Mouse (Mus musculus) megakaryocyte progenitor cell, adult 5-6 weeks (primary cell): Measurements from ENCODE around the gene Rbpj. TPM values are rescaled to one million over a fixed set of nuclear protein-coding genes. Genes with fewer than 3 reads are reported as not detected.

ENCODE experiments used
- ATAC-seq: replicated peaks from 2 replicates; pipeline ENCODE4 v1.8.0; 2016; ENCODE audit warnings: mild to moderate bottlenecking, moderate TSS enrichment, inconsistent platforms; ENCODE audit not compliant: poor library complexity
- total RNA-seq, 2 experiments: library from RNA; stranded (forward) in 1 of 2; stranded (reverse) in 1 of 2; fragments of 157-497, 149-512 nt in 1 of 2; fragments of 200-1000 nt in 1 of 2; gene quantifications; 2 replicates each; pipeline versions ENCODE4 v1.2.3 to v1.2.4; 2015 to 2017

Gene Rbpj
- total RNA-seq, 2 experiments from 2014 or later, result 35.7 to 66.7 TPM

DNA sequence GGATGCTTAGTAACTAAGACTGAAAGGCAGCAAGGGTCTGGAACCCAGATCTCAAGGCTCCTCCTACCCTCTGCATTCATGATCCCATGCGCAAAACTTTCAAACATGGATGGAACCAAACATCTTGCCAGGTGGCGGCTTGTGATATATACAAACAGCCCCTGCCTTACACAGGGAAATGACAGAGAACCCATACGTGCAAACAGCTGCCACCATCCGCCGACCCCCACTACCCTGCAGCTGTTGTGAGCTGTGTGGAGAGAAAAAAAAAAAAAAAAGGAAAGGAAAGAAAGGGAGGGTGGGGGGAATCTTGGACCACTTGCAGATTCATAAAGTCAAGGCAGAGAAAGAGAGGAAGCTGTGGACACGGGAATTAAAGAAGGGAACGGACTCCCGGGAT is 2.4 kb downstream of the Rbpj start:
- no peak for ATAC-seq

GRCm38 (mm10) chr5:53469098-53469776 is 3.3 kb downstream of the Rbpj start:
- ATAC-seq, result no peak

DNA sequence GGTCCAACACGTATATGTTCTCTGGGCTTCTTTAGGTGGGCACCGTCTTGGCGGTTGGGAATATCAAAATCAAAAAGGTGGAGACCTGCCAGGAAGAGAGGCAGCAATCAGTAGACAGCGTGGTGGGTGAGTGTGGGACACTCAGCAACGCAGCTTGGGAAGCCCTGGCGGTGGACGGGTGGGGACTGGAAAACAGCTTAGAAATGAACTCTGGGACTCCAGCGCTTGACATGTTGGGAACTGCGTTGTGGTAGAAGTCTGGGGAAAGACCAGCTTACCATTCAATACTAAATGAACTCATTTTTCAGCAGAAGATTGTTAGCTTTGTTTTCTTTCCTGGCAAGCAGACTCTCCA is 3.8 kb downstream of the Rbpj start:
- ATAC-seq, result no peak

DNA sequence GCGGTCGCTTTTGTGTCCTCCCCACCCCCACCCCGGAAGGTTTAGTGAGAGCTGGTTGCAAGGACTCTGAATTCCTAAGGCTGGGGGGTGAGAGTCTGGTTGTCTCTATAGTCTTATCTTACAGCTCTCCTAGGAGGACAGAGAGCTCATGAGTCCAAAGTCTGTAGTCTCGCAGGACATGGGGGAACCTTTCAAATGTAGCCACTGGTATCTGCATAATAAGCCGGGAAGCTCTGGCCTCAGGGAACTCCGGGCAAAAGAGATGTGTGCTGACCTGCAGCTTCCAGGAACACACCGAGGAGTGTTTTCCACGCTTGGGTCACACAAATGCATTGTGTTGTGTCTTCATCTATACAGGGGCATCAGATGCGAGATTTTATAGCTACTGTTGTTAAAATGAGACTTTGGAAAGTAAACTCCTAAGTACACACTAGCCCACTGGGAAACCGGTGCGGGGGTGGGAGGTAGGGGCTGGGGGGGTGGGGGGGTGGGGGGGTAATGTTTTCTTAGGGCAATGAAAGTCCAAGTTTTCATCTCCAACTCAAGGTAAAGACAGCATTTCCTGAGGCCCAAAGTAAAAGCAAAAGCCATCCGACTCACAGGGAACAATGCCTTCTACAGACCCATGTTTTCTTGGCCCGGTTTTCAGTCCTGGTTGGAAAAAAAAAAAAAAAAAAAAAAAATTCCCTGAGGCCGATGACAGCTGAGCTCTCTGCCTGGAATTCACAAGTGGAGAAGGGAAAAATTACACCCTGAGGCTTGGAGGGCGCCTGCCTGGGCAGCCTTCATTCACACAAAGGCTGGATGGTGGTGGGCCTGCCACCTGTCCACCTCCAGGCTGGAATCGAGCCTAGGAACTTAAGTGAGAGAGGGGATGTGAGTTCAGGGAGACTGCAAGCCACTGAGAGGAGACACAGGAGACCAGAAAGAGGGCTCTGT is 4.5 kb downstream of the Rbpj start:
- no peak for ATAC-seq

DNA sequence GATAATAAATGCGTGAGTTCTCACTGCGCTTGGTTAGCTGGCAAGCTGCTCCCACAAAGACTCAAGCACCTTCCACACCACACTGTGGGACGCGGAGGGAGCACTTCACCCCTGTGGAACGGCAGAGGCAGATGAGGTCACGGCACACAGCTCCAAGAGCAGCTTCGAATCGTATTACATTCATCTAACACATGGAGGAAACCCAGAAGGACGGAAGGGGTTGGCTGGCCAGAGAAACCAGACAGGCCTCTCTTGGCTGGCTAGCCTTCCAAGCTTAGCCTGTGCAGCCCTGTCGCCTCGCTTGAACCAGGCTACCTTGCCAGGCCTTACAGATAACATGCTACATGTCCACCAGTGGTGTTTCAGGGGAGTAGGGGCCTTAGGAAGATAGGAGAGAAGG is 6.5 kb downstream of the Rbpj start:
- ATAC-seq, result no peak

- no peak for ATAC-seq
Observed at GRCm38 (mm10) chr5:53479161-53479560, 13.2 kb downstream of the Rbpj start.

DNA sequence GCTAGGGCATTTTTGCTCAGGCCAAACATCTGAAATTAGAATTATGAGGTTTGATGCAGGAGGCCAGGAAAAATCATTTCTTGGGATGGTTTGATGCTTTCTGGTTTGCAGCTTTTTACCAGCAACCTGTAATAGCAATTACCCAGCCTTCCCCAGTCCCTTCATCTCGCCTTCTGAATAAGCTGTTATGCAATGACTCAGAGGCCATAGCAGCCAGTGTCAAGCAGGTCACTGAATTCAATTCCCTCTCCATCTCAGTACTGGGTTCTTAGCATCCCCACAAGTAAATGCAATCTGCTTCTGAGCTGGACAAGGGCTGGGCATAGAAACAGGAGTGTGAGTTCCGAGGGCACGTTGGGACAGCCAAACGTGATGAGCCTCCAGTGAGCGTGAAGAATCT is 13.9 kb downstream of the Rbpj start:
- no peak for ATAC-seq

GRCm38 (mm10) chr5:53481021-53481420 is 15.1 kb downstream of the Rbpj start:
- ATAC-seq, result no peak

- ATAC-seq, result no peak
Observed at GRCm38 (mm10) chr5:53485069-53485628, 19.2 kb downstream of the Rbpj start.

DNA sequence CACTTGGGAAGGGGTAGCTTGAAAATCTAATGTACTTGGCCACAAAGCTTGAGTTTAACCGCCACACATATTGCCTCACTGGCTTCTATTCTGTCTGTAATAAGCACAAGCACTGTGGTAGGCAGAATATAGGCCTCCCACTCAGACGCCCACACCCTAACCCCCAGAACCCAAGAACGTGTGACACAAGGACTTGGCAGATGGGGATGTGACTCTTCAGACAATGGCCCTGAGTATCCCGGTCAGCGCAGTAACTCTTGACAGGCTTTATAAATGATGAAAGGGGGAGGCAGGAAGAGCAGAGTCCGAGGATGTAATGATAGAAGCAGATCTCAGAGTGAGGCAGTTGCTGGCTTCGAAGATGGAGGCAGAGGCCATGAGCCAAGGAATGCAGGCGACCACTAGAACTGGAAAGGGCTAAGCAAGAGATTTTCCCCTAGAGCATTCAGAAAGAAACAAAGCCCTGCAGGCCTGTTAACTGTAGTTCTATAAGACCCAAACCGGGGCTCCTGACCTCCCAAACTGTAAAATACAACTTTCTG is 20.1 kb downstream of the Rbpj start:
- no peak for ATAC-seq

GRCm38 (mm10) chr5:53486966-53487592 is 21.1 kb downstream of the Rbpj start:
- ATAC-seq, result no peak

- ATAC-seq, result peak; percentile 44; the same call in 1 of the 2 replicates
Observed at GRCm38 (mm10) chr5:53490697-53491099, 24.7 kb downstream of the Rbpj start.

- no peak for ATAC-seq
Observed at GRCm38 (mm10) chr5:53493756-53494155, 27.8 kb downstream of the Rbpj start.

DNA sequence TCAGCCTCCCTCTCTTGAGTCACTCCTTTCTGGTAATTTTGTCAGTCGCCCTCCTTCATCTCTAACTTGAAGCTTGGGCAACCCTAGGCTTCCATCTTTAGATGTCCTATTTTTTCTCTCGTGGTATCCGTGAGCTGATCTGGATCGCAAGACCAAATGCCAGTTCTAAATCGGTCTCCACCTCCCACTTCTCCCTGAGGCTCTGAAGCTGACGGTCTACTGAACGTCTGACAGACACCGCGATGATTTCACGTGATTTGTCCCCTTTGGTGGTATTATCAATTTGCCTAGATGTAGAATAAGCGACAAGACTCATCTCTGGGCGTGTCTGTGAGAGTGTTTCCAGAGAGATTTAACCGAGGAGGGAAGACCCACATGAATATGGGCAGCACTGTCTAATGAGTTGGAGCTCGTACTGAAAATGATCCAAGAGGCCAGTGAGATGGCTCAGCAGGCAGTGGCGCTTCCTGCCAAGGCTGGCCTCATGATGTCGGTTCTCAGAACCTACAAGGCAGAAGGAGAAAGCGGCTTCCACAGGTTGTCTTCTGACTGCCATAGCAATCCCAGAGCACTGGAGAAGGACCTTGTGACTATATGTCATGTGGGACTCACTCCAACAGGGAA is 28.7 kb downstream of the Rbpj start:
- no peak for ATAC-seq

GRCm38 (mm10) chr5:53496846-53497549 is 31.0 kb downstream of the Rbpj start:
- ATAC-seq, result no peak

DNA sequence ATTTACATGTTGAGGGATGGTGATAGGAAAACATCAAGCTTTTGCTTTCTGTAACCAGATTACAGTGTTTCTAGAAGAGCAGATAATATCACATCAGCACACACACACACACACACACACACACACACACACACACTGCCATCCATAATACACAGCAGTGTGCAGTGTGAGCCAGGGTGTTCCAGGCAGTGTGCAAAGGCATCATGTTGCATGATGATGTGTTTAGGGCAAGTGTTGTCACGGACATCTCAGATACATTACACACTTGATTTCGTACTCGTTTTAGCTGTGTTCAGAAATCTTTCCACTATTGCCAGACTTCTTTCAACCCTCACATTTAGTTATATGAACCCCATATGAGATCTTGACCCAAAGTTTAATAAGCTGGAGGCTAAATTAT is 33.6 kb downstream of the Rbpj start:
- ATAC-seq, result no peak

DNA sequence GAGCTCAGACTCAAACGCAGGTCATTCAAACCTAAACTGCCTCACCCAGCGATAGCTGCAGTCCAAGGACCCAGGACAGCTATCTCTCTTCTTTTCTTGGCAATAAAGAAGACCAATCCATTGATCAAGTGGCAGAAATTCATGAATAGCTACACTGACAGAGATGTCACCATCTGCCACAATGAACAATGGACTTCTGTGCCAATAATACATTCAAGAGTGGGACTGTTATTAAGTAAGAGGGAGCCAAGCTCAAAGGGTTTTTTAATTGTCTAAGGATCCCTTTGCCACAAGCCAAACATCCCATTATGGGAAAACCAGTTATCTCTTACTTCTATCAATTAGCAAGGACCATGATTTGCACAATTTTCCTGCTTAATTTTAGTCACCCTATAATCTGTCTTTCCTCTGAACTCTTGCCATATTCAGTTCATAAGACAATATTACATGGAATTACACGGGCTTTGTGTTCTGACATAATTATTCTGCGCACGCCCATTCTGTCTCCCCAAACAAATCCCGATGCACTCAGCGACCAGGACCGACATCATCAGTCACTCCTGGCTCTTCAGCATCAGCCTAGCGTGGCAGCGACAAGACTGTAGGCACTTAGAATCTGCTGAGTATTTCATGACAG is 34.7 kb downstream of the Rbpj start:
- no peak for ATAC-seq

GRCm38 (mm10) chr5:53503261-53503660 is 37.3 kb downstream of the Rbpj start:
- no peak for ATAC-seq

- no peak for ATAC-seq
Observed at GRCm38 (mm10) chr5:53505751-53506150, 39.8 kb downstream of the Rbpj start.

- ATAC-seq, result no peak
Observed at GRCm38 (mm10) chr5:53507371-53507770, 41.4 kb downstream of the Rbpj start.
